Mouse (Mus musculus): ENCODE data around the gene Fcgr1. TPM values are rescaled to one million over a fixed set of nuclear protein-coding genes. Genes with fewer than 3 reads are reported as not detected.
"Not testable (repeated sequence)": the region's sequence is repeated elsewhere in the genome, so short reads cannot be mapped to it uniquely, and the experiment has no call there.

Gene Fcgr1
- polyA plus RNA-seq, 1 experiment from 2014 or later, result 4.1 TPM

DNA sequence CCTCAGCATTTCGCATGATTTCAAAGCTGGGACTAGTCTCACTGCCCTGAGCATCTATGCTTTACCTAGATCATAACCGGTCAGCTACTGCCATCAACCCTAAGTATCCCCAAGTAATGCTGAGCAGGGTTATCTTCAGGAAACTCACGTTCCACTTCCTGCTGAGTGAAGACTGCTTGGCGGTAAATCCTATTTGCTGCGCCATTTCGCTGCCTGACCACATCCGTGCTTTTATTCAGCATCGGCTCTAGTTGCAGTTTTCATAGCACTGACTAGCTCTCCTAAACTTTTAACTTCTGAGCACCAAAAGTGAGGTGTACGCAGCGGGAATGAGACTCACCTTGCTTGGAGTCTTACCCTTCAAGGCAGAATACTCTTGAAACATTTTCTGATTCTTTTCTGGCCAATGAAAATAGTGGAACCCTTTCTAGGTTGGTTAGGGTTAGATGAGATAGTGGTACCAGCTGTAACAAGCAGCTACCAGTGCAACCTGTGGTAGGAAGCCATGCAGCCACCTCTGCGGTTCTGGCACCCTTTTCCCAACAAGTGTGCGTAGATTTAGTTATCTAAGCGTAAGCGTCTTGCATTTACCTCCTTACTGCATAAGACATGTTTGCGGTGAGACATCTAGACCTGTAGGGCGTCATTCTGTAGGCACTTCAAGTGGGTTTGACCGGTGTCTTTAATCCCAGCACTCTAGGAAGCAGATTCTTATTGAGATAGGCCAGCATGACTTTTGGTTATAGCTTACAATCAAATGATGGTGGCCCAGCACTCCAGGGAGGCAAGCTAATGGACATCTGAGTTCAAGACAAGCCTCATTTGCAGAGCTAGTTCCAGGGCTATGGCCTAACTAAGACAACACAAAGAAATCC is 19.9 kb downstream of the Fcgr1 start:
- no peak for DNase-seq (ENCODE audit: low spot score)
- Histone ChIP-seq H3K9me3 (ENCODE audit: control insufficient read depth, low read length) (no peaks in the 10 kb centered on the region), H3K4me3 (ENCODE audit: low read depth, low read length) (no peak overlapping the region), H3K4me2 (peak overlapping the region; percentile 19; the same call in 1 of the 2 replicates), H3K9ac (ENCODE audit: low read depth, low read length) (no peak overlapping the region), H3K27ac (ENCODE audit: low read depth, low read length) (no peak overlapping the region), H3K4me1 (replicated peaks; ENCODE audit: control insufficient read depth, insufficient read depth, low read length) (peaks cover 13% of the 10 kb centered on the region), H3K36me3 (ENCODE audit: control insufficient read depth, insufficient read depth, low read length) (no peaks in the 10 kb centered on the region), H3K27me3 (replicated peaks; ENCODE audit: control insufficient read depth, insufficient read depth, low read length) (no peaks in the 10 kb centered on the region)
- no peak for ATAC-seq (replicated peaks; ENCODE audit: low FRiP score)
- WGBS, result 65% methylated on average over 17 of the region's 17 CpGs

DNA sequence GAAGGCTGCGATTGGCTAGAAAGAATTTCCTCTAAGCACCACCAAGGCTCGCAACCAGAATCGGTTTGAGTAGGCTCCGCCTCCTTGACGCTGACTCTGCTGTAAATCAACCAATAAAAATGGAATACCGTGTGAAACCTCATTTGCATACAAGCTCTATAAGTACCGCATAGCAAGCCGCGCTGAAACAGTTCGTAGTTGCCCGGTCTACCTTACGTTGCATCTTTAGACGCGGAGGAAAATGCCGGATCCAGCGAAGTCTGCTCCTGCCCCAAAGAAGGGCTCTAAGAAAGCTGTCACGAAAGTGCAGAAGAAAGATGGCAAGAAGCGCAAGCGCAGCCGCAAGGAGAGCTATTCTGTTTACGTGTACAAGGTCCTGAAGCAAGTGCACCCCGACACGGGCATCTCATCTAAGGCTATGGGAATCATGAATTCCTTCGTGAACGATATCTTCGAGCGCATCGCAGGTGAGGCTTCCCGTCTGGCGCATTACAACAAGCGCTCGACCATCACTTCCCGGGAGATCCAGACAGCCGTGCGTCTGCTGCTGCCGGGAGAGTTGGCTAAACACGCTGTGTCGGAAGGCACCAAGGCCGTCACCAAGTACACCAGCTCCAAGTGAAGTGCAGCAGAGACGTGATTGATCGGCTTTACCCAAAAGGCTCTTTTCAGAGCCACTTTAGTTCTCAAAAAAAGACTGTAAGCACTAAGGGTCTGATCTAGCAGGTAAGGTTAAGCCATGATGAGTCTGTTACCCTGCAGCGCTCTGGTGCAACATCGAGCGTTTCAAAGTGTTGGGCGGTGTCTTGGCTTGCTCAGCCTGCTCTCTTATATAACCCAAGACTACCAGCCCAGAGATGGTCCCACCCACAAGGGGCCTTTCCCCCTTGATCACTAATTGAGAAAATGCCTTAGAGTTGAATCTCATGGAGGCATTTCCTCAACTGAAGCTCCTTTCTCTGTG is 24.0 kb downstream of the Fcgr1 start, which contains the start of gene Hist2h2bb:
Gene Hist2h2bb, plus strand, starts transcription at position 242 of the 964 bp plus-strand sequence.
- Histone ChIP-seq H3K27ac (ENCODE audit: low read depth, low read length) (peak within 1 kb of the TSS; percentile 100), H3K9me3 (ENCODE audit: control insufficient read depth, low read length) (no peaks in the 10 kb centered on the region), H3K36me3 (ENCODE audit: control insufficient read depth, insufficient read depth, low read length) (no peaks in the 10 kb centered on the region), H3K4me1 (replicated peaks; ENCODE audit: control insufficient read depth, insufficient read depth, low read length) (peaks cover 10% of the 10 kb centered on the region), H3K9ac (ENCODE audit: low read depth, low read length) (peak within 1 kb of the TSS; percentile 88), H3K4me2 (peak within 1 kb of the TSS; percentile 82), H3K27me3 (replicated peaks; ENCODE audit: control insufficient read depth, insufficient read depth, low read length) (no peaks in the 10 kb centered on the region), H3K4me3 (ENCODE audit: low read depth, low read length) (peak within 1 kb of the TSS; percentile 53)
- DNase-seq (ENCODE audit: low spot score) (peak; percentile 88), ATAC-seq (replicated peaks; ENCODE audit: low FRiP score) (peak; percentile 92)
- WGBS, result under 1% methylated on average over 45 of the region's 45 CpGs

GRCm38 (mm10) chr3:96268776-96269378 is 24.9 kb downstream of the Fcgr1 start:
- not testable (repeated sequence) for H3K36me3 ChIP-seq (ENCODE audit: control insufficient read depth, insufficient read depth, low read length); DNase-seq (ENCODE audit: low spot score); H3K9me3 ChIP-seq (ENCODE audit: control insufficient read depth, low read length); H3K27me3 ChIP-seq (replicated peaks; ENCODE audit: control insufficient read depth, insufficient read depth, low read length)
- under 1% methylated on average over 12 of the region's 44 CpGs for WGBS
- peak overlapping the region; percentile 53 for H3K4me3 ChIP-seq (ENCODE audit: low read depth, low read length)
- peaks cover 16% of the 10 kb centered on the region for H3K4me1 ChIP-seq (replicated peaks; ENCODE audit: control insufficient read depth, insufficient read depth, low read length)
- H3K27ac ChIP-seq (ENCODE audit: low read depth, low read length), result peak overlapping the region; percentile 100
- peak overlapping the region; percentile 88 for H3K9ac ChIP-seq (ENCODE audit: low read depth, low read length)
- peak; percentile 46 for ATAC-seq (replicated peaks; ENCODE audit: low FRiP score)
- peak overlapping the region; percentile 82 for H3K4me2 ChIP-seq

DNA sequence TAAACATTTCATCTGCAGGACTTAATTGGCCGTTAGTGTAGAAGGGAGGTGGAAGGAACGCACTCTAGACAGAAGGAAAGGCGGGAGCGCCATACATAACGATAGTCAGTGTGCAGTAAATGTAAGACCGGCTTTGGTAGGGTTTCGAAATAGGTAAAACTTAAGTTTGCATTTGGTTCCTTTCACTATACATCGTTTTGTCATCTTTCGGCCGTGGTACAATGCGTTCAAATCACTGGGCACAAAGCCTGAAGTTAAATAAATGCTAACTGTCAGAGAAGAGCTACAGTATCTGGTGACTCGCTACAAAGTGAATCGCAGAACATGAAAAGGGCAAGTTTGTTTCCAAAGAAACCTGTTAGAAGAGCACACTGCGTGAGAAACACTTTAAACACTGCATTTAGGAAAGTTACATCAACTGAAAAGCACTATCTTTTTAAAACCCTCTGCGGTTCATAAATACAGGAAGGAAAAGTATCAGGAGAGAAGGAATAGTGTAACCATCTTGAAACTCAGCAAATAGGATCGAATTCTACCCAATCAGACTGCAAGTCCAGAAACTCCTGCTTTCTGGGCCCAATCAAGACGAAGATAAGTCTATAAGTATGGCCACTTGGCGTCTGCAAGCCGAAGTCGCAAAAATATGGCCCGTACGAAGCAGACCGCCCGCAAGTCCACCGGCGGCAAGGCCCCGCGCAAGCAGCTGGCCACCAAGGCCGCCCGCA is 25.6 kb downstream of the Fcgr1 start, which contains the start of gene Hist2h3b:
Gene Hist2h3b, plus strand, starts transcription at position 604 of the 725 bp plus-strand sequence.
- ATAC-seq (replicated peaks; ENCODE audit: low FRiP score), result peak; percentile 60
- no peaks in the 10 kb centered on the region for H3K9me3 ChIP-seq (ENCODE audit: control insufficient read depth, low read length)
- H3K36me3 ChIP-seq (ENCODE audit: control insufficient read depth, insufficient read depth, low read length), result no peaks in the 10 kb centered on the region
- no peaks in the 10 kb centered on the region for H3K27me3 ChIP-seq (replicated peaks; ENCODE audit: control insufficient read depth, insufficient read depth, low read length)
- DNase-seq (ENCODE audit: low spot score), result peak; percentile 76
- H3K9ac ChIP-seq (ENCODE audit: low read depth, low read length), result peak within 1 kb of the TSS; percentile 88
- H3K4me1 ChIP-seq (replicated peaks; ENCODE audit: control insufficient read depth, insufficient read depth, low read length), result peaks cover 16% of the 10 kb centered on the region
- peak within 1 kb of the TSS; percentile 82 for H3K4me2 ChIP-seq
- H3K4me3 ChIP-seq (ENCODE audit: low read depth, low read length), result peak within 1 kb of the TSS; percentile 53
- H3K27ac ChIP-seq (ENCODE audit: low read depth, low read length), result peak within 1 kb of the TSS; percentile 100
- WGBS, result 21% methylated on average over 30 of the region's 30 CpGs

GRCm38 (mm10) chr3:96267541-96267940 is 26.2 kb downstream of the Fcgr1 start:
- H3K27ac ChIP-seq (ENCODE audit: low read depth, low read length), result peak overlapping the region; percentile 93
- no peaks in the 10 kb centered on the region for H3K27me3 ChIP-seq (replicated peaks; ENCODE audit: control insufficient read depth, insufficient read depth, low read length)
- no peak overlapping the region for H3K4me3 ChIP-seq (ENCODE audit: low read depth, low read length)
- DNase-seq (ENCODE audit: low spot score), result no peak
- no peaks in the 10 kb centered on the region for H3K36me3 ChIP-seq (ENCODE audit: control insufficient read depth, insufficient read depth, low read length)
- peak overlapping the region; percentile 66 for H3K9ac ChIP-seq (ENCODE audit: low read depth, low read length)
- H3K4me2 ChIP-seq, result no peak overlapping the region
- no peak for ATAC-seq (replicated peaks; ENCODE audit: low FRiP score)
- 82% methylated on average over 4 of the region's 4 CpGs for WGBS
- H3K4me1 ChIP-seq (replicated peaks; ENCODE audit: control insufficient read depth, insufficient read depth, low read length), result peaks cover 16% of the 10 kb centered on the region
- H3K9me3 ChIP-seq (ENCODE audit: control insufficient read depth, low read length), result no peaks in the 10 kb centered on the region

- Histone ChIP-seq H3K36me3 (ENCODE audit: control insufficient read depth, insufficient read depth, low read length) (no peaks in the 10 kb centered on the region), H3K27ac (ENCODE audit: low read depth, low read length) (peak overlapping the region; percentile 74), H3K4me1 (replicated peaks; ENCODE audit: control insufficient read depth, insufficient read depth, low read length) (peaks cover 21% of the 10 kb centered on the region), H3K9me3 (ENCODE audit: control insufficient read depth, low read length) (no peaks in the 10 kb centered on the region), H3K9ac (ENCODE audit: low read depth, low read length) (peak overlapping the region; percentile 55; the same call in 1 of the 2 replicates), H3K27me3 (replicated peaks; ENCODE audit: control insufficient read depth, insufficient read depth, low read length) (no peaks in the 10 kb centered on the region), H3K4me2 (no peak overlapping the region), H3K4me3 (ENCODE audit: low read depth, low read length) (no peak overlapping the region)
- WGBS, result 63% methylated on average over 8 of the region's 8 CpGs
- ATAC-seq (replicated peaks; ENCODE audit: low FRiP score) (no peak), DNase-seq (ENCODE audit: low spot score) (no peak)
Measured at GRCm38 (mm10) chr3:96266132-96266710, 27.5 kb downstream of the Fcgr1 start.

GRCm38 (mm10) chr3:96264404-96264949 is 29.3 kb downstream of the Fcgr1 start:
- DNase-seq (ENCODE audit: low spot score), result no peak

More at GRCm38 (mm10) chr3:96264404-96264949, 29.3 kb downstream of the Fcgr1 start:
- no peaks in the 10 kb centered on the region for H3K27me3 ChIP-seq (replicated peaks; ENCODE audit: control insufficient read depth, insufficient read depth, low read length)
- H3K4me1 ChIP-seq (replicated peaks; ENCODE audit: control insufficient read depth, insufficient read depth, low read length), result peaks cover 17% of the 10 kb centered on the region
- 74% methylated on average over 7 of the region's 7 CpGs for WGBS
- H3K4me3 ChIP-seq (ENCODE audit: low read depth, low read length), result peak overlapping the region; percentile 56
- no peaks in the 10 kb centered on the region for H3K9me3 ChIP-seq (ENCODE audit: control insufficient read depth, low read length)
- no peak for ATAC-seq (replicated peaks; ENCODE audit: low FRiP score)
- H3K4me2 ChIP-seq, result peak overlapping the region; percentile 84
- H3K9ac ChIP-seq (ENCODE audit: low read depth, low read length), result peak overlapping the region; percentile 93
- H3K27ac ChIP-seq (ENCODE audit: low read depth, low read length), result peak overlapping the region; percentile 100
- no peaks in the 10 kb centered on the region for H3K36me3 ChIP-seq (ENCODE audit: control insufficient read depth, insufficient read depth, low read length)
